Mouse (Mus musculus) natural killer cell, adult 2 months (primary cell): ENCODE data around the gene Tcf23.
A peak's percentile ranks its signal among the peaks of the same experiment; 100 is the strongest.

Experiments
- DNase-seq, 2 experiments: peaks; one replicate each; pipeline ENCODE4 v3.0.0; 2022; ENCODE audit warnings: low spot score in 2 of 2

The Tcf23 gene

GRCm38 (mm10) chr5:30968416-30968815 lies at the start of gene Tcf23:
Gene Tcf23 (plus strand): TSS chr5:30968662.
- no peak for DNase-seq

GRCm38 (mm10) chr5:30918691-30919090 lies 49.8 kb upstream of the Tcf23 start:
- DNase-seq = no peak

- DNase-seq = no peak
Observed at GRCm38 (mm10) chr5:30919831-30920614, 48.4 kb upstream of the Tcf23 start.

GRCm38 (mm10) chr5:30920621-30921020 lies 47.8 kb upstream of the Tcf23 start:
- DNase-seq = no peak

GRCm38 (mm10) chr5:30921256-30922033 lies 47.0 kb upstream of the Tcf23 start, which contains the start of gene Khk:
Gene Khk (plus strand): TSS chr5:30921431.
- DNase-seq = peak; percentile 89 to 93

- no peak for DNase-seq
Observed at GRCm38 (mm10) chr5:30922581-30923041, 45.9 kb upstream of the Tcf23 start.

GRCm38 (mm10) chr5:30923119-30923518 lies 45.3 kb upstream of the Tcf23 start:
- DNase-seq = no peak

GRCm38 (mm10) chr5:30924614-30925013 lies 43.8 kb upstream of the Tcf23 start:
- DNase-seq = no peak

- no peak for DNase-seq
Observed at GRCm38 (mm10) chr5:30925217-30925616, 43.2 kb upstream of the Tcf23 start.

GRCm38 (mm10) chr5:30926073-30926472 lies 42.4 kb upstream of the Tcf23 start:
- no peak for DNase-seq

GRCm38 (mm10) chr5:30927945-30928529 lies 40.4 kb upstream of the Tcf23 start:
- DNase-seq = no peak

GRCm38 (mm10) chr5:30930121-30930520 lies 38.3 kb upstream of the Tcf23 start:
- peak; percentile 35 to 58 for DNase-seq

- DNase-seq = no peak
Observed at GRCm38 (mm10) chr5:30930846-30931245, 37.6 kb upstream of the Tcf23 start.

- DNase-seq = no peak
Observed at GRCm38 (mm10) chr5:30931378-30931777, 37.1 kb upstream of the Tcf23 start.

GRCm38 (mm10) chr5:30933705-30934104 lies 34.8 kb upstream of the Tcf23 start:
- no peak for DNase-seq

GRCm38 (mm10) chr5:30934725-30935461 lies 33.6 kb upstream of the Tcf23 start:
- no peak for DNase-seq

- no peak for DNase-seq
Observed at GRCm38 (mm10) chr5:30943004-30943403, 25.5 kb upstream of the Tcf23 start.

- no peak for DNase-seq
Observed at GRCm38 (mm10) chr5:30944344-30944743, 24.1 kb upstream of the Tcf23 start.

GRCm38 (mm10) chr5:30944956-30945781 lies 23.3 kb upstream of the Tcf23 start, which contains the start of gene Cgref1:
Gene Cgref1 (minus strand): TSS chr5:30945591.
- DNase-seq = no peak

GRCm38 (mm10) chr5:30948620-30949019 lies 19.8 kb upstream of the Tcf23 start:
- DNase-seq = no peak
